Mouse (Mus musculus) myocyte (in vitro differentiated cells): Measurements from ENCODE around the gene Lama1. TPM values are rescaled to one million over a fixed set of nuclear protein-coding genes. Genes with fewer than 3 reads are reported as not detected.

Source experiments
- H3K27me3 ChIP-seq: one replicate; pipeline ENCODE4 v1.6.1; 2011; ENCODE audit not compliant: control insufficient read depth, insufficient read depth, insufficient read length
- H3K36me3 ChIP-seq: one replicate; pipeline ENCODE4 v1.6.1; 2011; ENCODE audit not compliant: control insufficient read depth, insufficient read depth
- H3K4me2 ChIP-seq: one replicate; pipeline ENCODE4 v1.6.1; 2011; ENCODE audit warnings: low read depth, control low read depth
- H3K4me3 ChIP-seq: one replicate; pipeline ENCODE4 v1.5.1; 2011; ENCODE audit warnings: mild to moderate bottlenecking, control low read depth, moderate library complexity
- H3K79me2 ChIP-seq: one replicate; pipeline ENCODE4 v1.6.1; 2011; ENCODE audit not compliant: control insufficient read depth, insufficient read depth
- H3ac ChIP-seq: one replicate; pipeline ENCODE4 v1.6.1; 2011; ENCODE audit not compliant: control insufficient read depth, insufficient read length
- CEBPB ChIP-seq: IDR thresholded peaks from 2 replicates; pipeline ENCODE4 v1.6.1; 2011; ENCODE audit warnings: mild to moderate bottlenecking, moderate library complexity; ENCODE audit not compliant: poor library complexity, insufficient read depth, severe bottlenecking
- E2F4 ChIP-seq: IDR thresholded peaks from one replicate; pipeline ENCODE4 v1.6.1; 2011; ENCODE audit warnings: mild to moderate bottlenecking, control low read depth, moderate library complexity; ENCODE audit not compliant: insufficient read depth
- MAX ChIP-seq: IDR thresholded peaks from one replicate; pipeline ENCODE4 v1.6.1; 2011; ENCODE audit warnings: low read depth, mild to moderate bottlenecking, control low read depth
- MYOD1 ChIP-seq, 3 experiments: IDR thresholded peaks; one replicate each; pipeline ENCODE4 v1.6.1; 2011; ENCODE audit warnings: control low read depth in 2 of 3, low read depth in 2 of 3, mild to moderate bottlenecking in 2 of 3, moderate library complexity in 1 of 3; ENCODE audit not compliant: insufficient read length in 2 of 3, control insufficient read depth in 1 of 3
- MYOG ChIP-seq, 3 experiments: IDR thresholded peaks; one replicate each; pipeline ENCODE4 v1.6.1; 2011; ENCODE audit warnings: control low read depth in 2 of 3, low read depth in 2 of 3, mild to moderate bottlenecking in 2 of 3; ENCODE audit not compliant: insufficient read length in 2 of 3, control insufficient read depth in 1 of 3, insufficient read depth in 1 of 3
- POLR2A ChIP-seq: IDR thresholded peaks from one replicate; pipeline ENCODE4 v1.6.1; 2011; ENCODE audit warnings: low read depth, mild to moderate bottlenecking, control low read depth, moderate library complexity; ENCODE audit not compliant: insufficient read length
- POLR2AphosphoS2 ChIP-seq: IDR thresholded peaks from one replicate; pipeline ENCODE4 v1.6.1; 2011; ENCODE audit warnings: low read depth, control low read depth; ENCODE audit not compliant: insufficient read length
- REST ChIP-seq: IDR thresholded peaks from one replicate; pipeline ENCODE4 v1.6.1; 2011; ENCODE audit warnings: mild to moderate bottlenecking, control low read depth, moderate library complexity; ENCODE audit not compliant: insufficient read depth, insufficient read length
- SRF ChIP-seq: IDR thresholded peaks from one replicate; pipeline ENCODE4 v1.6.1; 2011; ENCODE audit warnings: low read depth; ENCODE audit not compliant: control insufficient read depth, insufficient read length
- TCF12 ChIP-seq: IDR thresholded peaks from one replicate; pipeline ENCODE4 v1.6.1; 2011; ENCODE audit warnings: mild to moderate bottlenecking, control low read depth; ENCODE audit not compliant: poor library complexity, insufficient read depth, severe bottlenecking
- TCF3 ChIP-seq: IDR thresholded peaks from one replicate; pipeline ENCODE4 v1.6.1; 2011; ENCODE audit warnings: low read depth, control low read depth; ENCODE audit not compliant: insufficient read length
- USF1 ChIP-seq: IDR thresholded peaks from one replicate; pipeline ENCODE4 v1.6.1; 2011; ENCODE audit warnings: low read depth, mild to moderate bottlenecking, control low read depth, moderate library complexity
- polyA plus RNA-seq: library from polyadenylated mRNA; unstranded; fragments of >200 nt; fragmentation: generic; extraction: Trizol; gene quantifications from one replicate; pipeline ENCODE4 v1.2.1, GENCODE M21; 2012; ENCODE audit warnings: missing spikeins

Gene Lama1
- polyA plus RNA-seq = 0.61 TPM

GRCm38 (mm10) chr17:67696694-67697386, at the start of gene Lama1:
Gene Lama1, plus strand, starts transcription at chr17:67697259.
- TF ChIP-seq POLR2A = peak; percentile 35
- TF ChIP-seq MYOG (IDR thresholded peaks at IDR 0.05; ENCODE audit: control insufficient read depth in 1 of 3, insufficient read depth in 1 of 3, insufficient read length in 2 of 3, low read depth in 2 of 3) = no peak
- H3ac ChIP-seq = no peak within 1 kb of the TSS
- peak within 1 kb of the TSS; percentile 34 for H3K4me2 ChIP-seq
- H3K79me2 ChIP-seq = no peaks in the 10 kb centered on the region
- peaks cover 27% of the 10 kb centered on the region for H3K27me3 ChIP-seq
- no peaks in the 10 kb centered on the region for H3K36me3 ChIP-seq
- H3K4me3 ChIP-seq = no peak within 1 kb of the TSS

GRCm38 (mm10) chr17:67651506-67651905, 45.6 kb upstream of the Lama1 start:
- no peaks in the 10 kb centered on the region for H3K79me2 ChIP-seq
- TF ChIP-seq USF1 (no peak), MYOD1 (IDR thresholded peaks at IDR 0.05; ENCODE audit: control insufficient read depth in 1 of 3, insufficient read length in 2 of 3, low read depth in 2 of 3) (no peak), SRF (no peak), MAX (no peak), CEBPB (no peak), POLR2A (no peak), E2F4 (no peak), REST (no peak), POLR2AphosphoS2 (no peak), MYOG (IDR thresholded peaks at IDR 0.05; ENCODE audit: control insufficient read depth in 1 of 3, insufficient read depth in 1 of 3, insufficient read length in 2 of 3, low read depth in 2 of 3) (no peak), TCF12 (no peak), TCF3 (no peak)
- no peak overlapping the region for H3K4me3 ChIP-seq
- H3ac ChIP-seq = no peak overlapping the region
- H3K36me3 ChIP-seq = no peaks in the 10 kb centered on the region
- peaks cover 4% of the 10 kb centered on the region for H3K27me3 ChIP-seq
- no peak overlapping the region for H3K4me2 ChIP-seq

DNA sequence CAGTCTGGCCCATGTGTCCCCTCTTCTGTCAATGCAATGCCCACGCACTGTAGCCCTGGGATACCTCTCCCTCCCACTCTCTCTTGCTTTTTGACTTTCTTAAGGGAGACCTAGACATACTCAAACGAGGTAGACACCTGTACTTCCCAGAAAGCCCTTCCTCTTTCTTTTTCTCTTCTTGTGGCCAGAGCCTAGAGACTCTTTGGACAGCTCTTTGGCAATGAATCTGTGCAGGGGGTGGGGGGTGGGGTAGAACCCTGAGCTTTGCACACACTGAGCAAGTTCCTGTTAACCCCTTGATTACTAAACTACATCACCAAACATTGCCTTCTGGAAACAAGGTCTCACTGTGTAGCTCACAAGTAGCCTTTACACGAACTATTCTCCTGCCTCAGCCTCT, 32.8 kb upstream of the Lama1 start:
- Histone ChIP-seq H3K36me3 (no peaks in the 10 kb centered on the region), H3K4me2 (no peak overlapping the region)

GRCm38 (mm10) chr17:67666981-67667380, 30.1 kb upstream of the Lama1 start:
- Histone ChIP-seq H3K4me3 (no peak overlapping the region), H3K27me3 (peaks cover 6% of the 10 kb centered on the region), H3K79me2 (no peaks in the 10 kb centered on the region), H3K4me2 (no peak overlapping the region), H3K36me3 (no peaks in the 10 kb centered on the region), H3ac (no peak overlapping the region)
- TF ChIP-seq TCF12 (no peak), E2F4 (no peak), MYOD1 (IDR thresholded peaks at IDR 0.05; ENCODE audit: control insufficient read depth in 1 of 3, insufficient read length in 2 of 3, low read depth in 2 of 3) (no peak)

More for the DNA sequence above, 32.8 kb upstream of the Lama1 start:
- Histone ChIP-seq H3K79me2 (no peaks in the 10 kb centered on the region), H3ac (no peak overlapping the region), H3K4me3 (no peak overlapping the region), H3K27me3 (peaks cover 6% of the 10 kb centered on the region)
- TF ChIP-seq CEBPB (no peak), REST (no peak), POLR2A (no peak), MYOD1 (IDR thresholded peaks at IDR 0.05; ENCODE audit: control insufficient read depth in 1 of 3, insufficient read length in 2 of 3, low read depth in 2 of 3) (no peak), SRF (no peak), POLR2AphosphoS2 (no peak), USF1 (no peak), TCF12 (no peak), MYOG (IDR thresholded peaks at IDR 0.05; ENCODE audit: control insufficient read depth in 1 of 3, insufficient read depth in 1 of 3, insufficient read length in 2 of 3, low read depth in 2 of 3) (no peak), MAX (no peak), E2F4 (no peak), TCF3 (no peak)

GRCm38 (mm10) chr17:67667981-67668380, 29.1 kb upstream of the Lama1 start:
- Histone ChIP-seq H3K27me3 (peaks cover 12% of the 10 kb centered on the region), H3ac (no peak overlapping the region), H3K4me3 (no peak overlapping the region), H3K4me2 (no peak overlapping the region), H3K36me3 (no peaks in the 10 kb centered on the region), H3K79me2 (no peaks in the 10 kb centered on the region)
- no peak for TF ChIP-seq TCF3
- TF ChIP-seq E2F4 = no peak
- TF ChIP-seq SRF = no peak
- no peak for TF ChIP-seq POLR2A
- no peak for TF ChIP-seq POLR2AphosphoS2
